Mouse (Mus musculus) heart, embryonic 15.5 days (tissue): ENCODE results near the gene Urad. TPM values are rescaled to one million over a fixed set of nuclear protein-coding genes. Genes with fewer than 3 reads are reported as not detected.

Source experiments
- ATAC-seq: fragments of 200-750 bp; cut with Nextera tagmentation; replicated peaks from 2 replicates; pipeline ENCODE4 v1.8.0; 2017; ENCODE audit warnings: low read depth, moderate TSS enrichment; ENCODE audit not compliant: insufficient number of reproducible peaks, insufficient read depth, low FRiP score
- H3K27ac ChIP-seq: fragments of 300-500 bp; sonication (generic); 2 replicates; pipeline ENCODE4 v1.5.1; 2015; ENCODE audit warnings: mild to moderate bottlenecking, inconsistent platforms
- H3K27me3 ChIP-seq: fragments of 300-500 bp; sonication (generic); 2 replicates; pipeline ENCODE4 v1.6.1; 2015; ENCODE audit warnings: inconsistent platforms
- H3K36me3 ChIP-seq: fragments of 300-500 bp; sonication (generic); 2 replicates; pipeline ENCODE4 v1.6.1; 2015; ENCODE audit warnings: mild to moderate bottlenecking, inconsistent platforms
- H3K4me1 ChIP-seq: fragments of 300-500 bp; sonication (generic); replicated peaks from 2 replicates; pipeline ENCODE4 v1.6.1; 2015; ENCODE audit warnings: inconsistent platforms
- H3K4me2 ChIP-seq: fragments of 300-500 bp; sonication (generic); 2 replicates; pipeline ENCODE4 v1.6.1; 2015; ENCODE audit warnings: inconsistent platforms, mild to moderate bottlenecking, moderate library complexity
- H3K4me3 ChIP-seq: fragments of 300-500 bp; sonication (generic); 2 replicates; pipeline ENCODE4 v1.5.1; 2015; ENCODE audit warnings: mild to moderate bottlenecking, inconsistent platforms
- H3K9ac ChIP-seq: fragments of 300-500 bp; sonication (generic); 2 replicates; pipeline ENCODE4 v1.6.1; 2015; ENCODE audit warnings: mild to moderate bottlenecking, inconsistent platforms
- H3K9me3 ChIP-seq: fragments of 300-500 bp; sonication (generic); replicated peaks from 2 replicates; pipeline ENCODE4 v1.6.1; 2016; ENCODE audit warnings: inconsistent platforms
- WGBS: fragments of 180-500 bp; shearing (Covaris S2); methylation state at CpG from one replicate; pipeline ENCODE4 v1.1.7; 2015; ENCODE audit warnings: mixed read lengths; 5-methylcytosine and 5-hydroxymethylcytosine counted together
- polyA plus RNA-seq: library from polyadenylated mRNA; unstranded; fragments of >200 nt; fragmentation: Nextera tagmentation; extraction: Ambion mirVana; gene quantifications from 2 replicates; pipeline ENCODE4 v1.2.1, GENCODE M21; 2015

Urad gene
- polyA plus RNA-seq, 1 experiment from 2014 or later, result not detected

- H3K36me3 ChIP-seq, result no peaks in the 10 kb centered on the region
- no peak within 1 kb of the TSS for H3K9ac ChIP-seq
- no peak within 1 kb of the TSS for H3K27ac ChIP-seq
- peaks cover 25% of the 10 kb centered on the region for H3K4me1 ChIP-seq
- peak within 1 kb of the TSS; percentile 31; the same call in 1 of the 2 replicates for H3K4me2 ChIP-seq
- WGBS, result under 1% methylated on average over 61 of the region's 63 CpGs
- peak within 1 kb of the TSS; percentile 18; the same call in 1 of the 2 replicates for H3K4me3 ChIP-seq
- H3K9me3 ChIP-seq, result no peaks in the 10 kb centered on the region
- ATAC-seq, result no peak
- H3K27me3 ChIP-seq, result peaks cover 100% of the 10 kb centered on the region
Measured at GRCm38 (mm10) chr5:147306638-147307397, 15.4 kb downstream of the Urad start, which contains the start of gene Cdx2. TSS of gene Cdx2 (minus strand) at chr5:147307270.

DNA sequence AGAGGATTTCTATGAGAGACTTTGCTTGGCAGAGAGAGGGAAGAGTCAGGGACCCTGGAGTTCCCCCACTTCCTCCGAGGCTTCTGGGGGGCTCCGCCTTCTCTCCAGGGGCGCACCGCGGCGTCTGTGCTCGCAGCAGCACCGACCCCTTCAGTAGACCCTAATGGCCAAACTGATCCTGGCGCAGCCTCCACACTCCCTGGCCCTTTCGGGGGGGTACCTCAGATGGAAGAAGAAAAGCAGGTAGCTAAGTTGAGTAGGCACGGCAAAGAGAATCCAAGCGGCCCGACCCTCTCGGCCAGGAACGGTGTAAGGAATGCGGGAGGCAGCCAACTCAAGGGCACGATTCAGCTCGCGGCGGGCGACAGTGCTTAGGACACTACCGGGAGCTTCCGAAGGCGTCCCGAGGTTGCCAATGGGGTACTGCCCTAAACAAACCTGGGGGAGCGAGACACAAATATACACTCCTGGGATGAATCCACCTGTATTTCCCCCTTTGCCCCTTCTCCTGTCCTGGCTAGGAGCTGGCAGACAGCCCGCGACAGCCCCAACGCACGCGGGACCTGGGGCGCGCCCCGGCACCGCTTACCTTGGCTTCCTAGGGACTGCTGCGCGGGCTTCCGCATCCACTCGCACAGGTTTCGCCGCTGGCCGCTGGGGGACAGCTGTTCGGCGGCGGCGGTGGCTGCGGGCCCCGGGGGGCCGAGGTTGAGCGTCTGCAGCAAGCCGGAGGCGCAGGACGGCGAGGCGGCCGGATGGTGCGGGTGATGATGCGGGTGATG lies 16.2 kb downstream of the Urad start:
- no peak overlapping the region for H3K27ac ChIP-seq
- H3K36me3 ChIP-seq, result no peaks in the 10 kb centered on the region
- H3K4me2 ChIP-seq, result peak overlapping the region; percentile 31; the same call in 1 of the 2 replicates
- peak overlapping the region; percentile 18; the same call in 1 of the 2 replicates for H3K4me3 ChIP-seq
- WGBS, result 1% methylated on average over 58 of the region's 58 CpGs
- no peak overlapping the region for H3K9ac ChIP-seq
- peaks cover 100% of the 10 kb centered on the region for H3K27me3 ChIP-seq
- peaks cover 25% of the 10 kb centered on the region for H3K4me1 ChIP-seq
- no peak for ATAC-seq
- H3K9me3 ChIP-seq, result no peaks in the 10 kb centered on the region

DNA sequence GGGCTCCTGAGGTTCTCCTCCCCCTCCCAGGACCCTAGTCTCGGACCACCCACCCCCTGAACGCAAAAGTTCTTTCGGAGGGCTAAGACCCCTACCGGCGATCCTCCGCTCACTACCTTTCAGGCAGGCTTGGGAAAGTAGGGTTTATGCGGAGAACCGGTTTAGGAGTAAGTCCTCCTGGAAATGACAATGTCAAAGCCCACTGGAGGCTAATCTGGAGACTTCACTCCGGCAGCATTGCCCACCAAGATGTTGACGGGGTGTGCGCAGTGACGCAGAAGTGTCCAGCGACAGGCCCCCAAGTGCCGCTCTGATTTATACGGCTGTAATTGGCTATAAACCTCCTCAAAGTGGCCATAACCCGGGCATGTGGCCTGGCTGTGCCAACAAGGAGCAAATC lies 17.1 kb downstream of the Urad start:
- H3K4me3 ChIP-seq, result peak overlapping the region; percentile 18; the same call in 1 of the 2 replicates

GRCm38 (mm10) chr5:147304276-147305155 lies 17.7 kb downstream of the Urad start:
- no peak for ATAC-seq
- Histone ChIP-seq H3K4me3 (0 out of 2 replicates have a peak overlapping the region, but pooled peaks have one; percentile 18), H3K36me3 (no peaks in the 10 kb centered on the region), H3K9ac (no peak overlapping the region), H3K4me2 (no peak overlapping the region), H3K9me3 (no peaks in the 10 kb centered on the region), H3K27me3 (peaks cover 100% of the 10 kb centered on the region), H3K4me1 (peaks cover 34% of the 10 kb centered on the region), H3K27ac (no peak overlapping the region)
- WGBS, result under 1% methylated on average over 54 of the region's 54 CpGs

More for the DNA sequence above, 17.1 kb downstream of the Urad start:
- H3K27me3 ChIP-seq, result peaks cover 100% of the 10 kb centered on the region
- H3K9me3 ChIP-seq, result no peaks in the 10 kb centered on the region
- no peak for ATAC-seq
- H3K27ac ChIP-seq, result no peak overlapping the region
- H3K4me1 ChIP-seq, result peaks cover 28% of the 10 kb centered on the region
- under 1% methylated on average over 16 of the region's 16 CpGs for WGBS
- no peak overlapping the region for H3K9ac ChIP-seq
- H3K36me3 ChIP-seq, result no peaks in the 10 kb centered on the region
- no peak overlapping the region for H3K4me2 ChIP-seq

DNA sequence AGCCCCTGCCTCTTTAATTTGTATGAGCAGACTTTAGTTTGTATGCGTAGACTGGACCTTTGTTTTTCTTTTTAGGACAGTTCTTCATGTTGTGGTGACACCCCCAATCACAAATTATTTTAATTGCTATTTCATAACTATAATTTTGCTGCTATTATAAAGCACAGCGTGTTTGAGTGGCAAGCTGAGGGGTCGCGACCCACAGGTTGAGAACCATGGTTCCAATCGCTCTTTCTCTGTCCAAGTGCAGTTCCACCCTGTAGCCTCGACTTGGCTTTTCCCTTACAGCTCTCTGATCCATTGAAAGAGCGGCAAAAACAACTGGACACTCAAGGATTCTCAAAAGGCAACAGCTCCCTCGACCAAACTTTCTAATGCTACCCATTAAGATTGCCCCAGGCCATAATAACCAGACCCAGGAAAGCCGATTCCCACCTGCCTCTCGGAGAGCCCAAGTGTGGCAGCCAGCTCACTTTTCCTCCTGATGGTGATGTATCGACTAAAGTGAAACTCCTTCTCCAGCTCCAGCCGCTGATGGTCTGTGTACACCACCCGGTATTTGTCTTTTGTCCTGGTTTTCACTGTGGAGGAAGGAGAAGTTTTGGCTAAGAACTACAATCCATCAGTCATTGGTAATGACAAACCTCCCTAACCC lies 19.4 kb downstream of the Urad start:
- Histone ChIP-seq H3K4me1 (peaks cover 38% of the 10 kb centered on the region), H3K9me3 (no peaks in the 10 kb centered on the region), H3K4me2 (no peak overlapping the region), H3K27ac (no peak overlapping the region), H3K9ac (no peak overlapping the region), H3K4me3 (no peak overlapping the region), H3K36me3 (no peaks in the 10 kb centered on the region), H3K27me3 (peaks cover 99% of the 10 kb centered on the region)
- 7% methylated on average over 13 of the region's 13 CpGs for WGBS
- ATAC-seq, result no peak

DNA sequence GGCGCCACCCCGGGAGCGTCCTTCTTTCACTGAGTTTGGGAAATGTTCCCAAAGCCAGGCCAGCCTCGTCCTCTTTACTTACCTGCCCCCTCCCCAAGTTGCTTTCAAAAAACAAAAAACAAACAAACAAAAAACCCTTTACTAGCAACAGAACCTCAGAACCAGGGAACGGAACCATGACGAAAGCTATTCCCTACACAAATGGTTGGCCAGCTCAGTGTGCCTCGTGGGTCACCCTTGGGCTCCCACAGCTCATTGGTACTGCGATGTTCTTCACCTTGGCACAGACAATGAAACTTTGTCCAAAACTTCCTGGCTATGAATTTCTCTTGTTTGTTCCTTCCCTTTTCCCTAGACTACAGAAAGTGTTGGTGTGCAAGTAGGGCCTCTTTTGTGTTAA lies 20.1 kb downstream of the Urad start:
- Histone ChIP-seq H3K27ac (no peak overlapping the region), H3K4me2 (no peak overlapping the region), H3K9me3 (no peaks in the 10 kb centered on the region), H3K36me3 (no peaks in the 10 kb centered on the region), H3K4me3 (no peak overlapping the region), H3K27me3 (peaks cover 99% of the 10 kb centered on the region), H3K4me1 (peaks cover 38% of the 10 kb centered on the region), H3K9ac (no peak overlapping the region)
- 7% methylated on average over 8 of the region's 8 CpGs for WGBS
- no peak for ATAC-seq

GRCm38 (mm10) chr5:147301781-147302070 lies 20.5 kb downstream of the Urad start:
- no peak for ATAC-seq

GRCm38 (mm10) chr5:147300917-147301780 lies 21.1 kb downstream of the Urad start:
- no peaks in the 10 kb centered on the region for H3K36me3 ChIP-seq
- H3K27ac ChIP-seq, result no peak overlapping the region
- 2% methylated on average over 21 of the region's 21 CpGs for WGBS
- peaks cover 99% of the 10 kb centered on the region for H3K27me3 ChIP-seq
- no peaks in the 10 kb centered on the region for H3K9me3 ChIP-seq
- H3K4me2 ChIP-seq, result no peak overlapping the region
- H3K9ac ChIP-seq, result no peak overlapping the region
- ATAC-seq, result no peak
- no peak overlapping the region for H3K4me3 ChIP-seq
- peaks cover 29% of the 10 kb centered on the region for H3K4me1 ChIP-seq

More at GRCm38 (mm10) chr5:147301781-147302070, 20.5 kb downstream of the Urad start:
- Histone ChIP-seq H3K36me3 (no peaks in the 10 kb centered on the region), H3K4me1 (peaks cover 35% of the 10 kb centered on the region), H3K27me3 (peaks cover 99% of the 10 kb centered on the region), H3K27ac (no peak overlapping the region), H3K9me3 (no peaks in the 10 kb centered on the region), H3K9ac (no peak overlapping the region), H3K4me3 (no peak overlapping the region), H3K4me2 (no peak overlapping the region)
- 3% methylated on average over 10 of the region's 10 CpGs for WGBS

DNA sequence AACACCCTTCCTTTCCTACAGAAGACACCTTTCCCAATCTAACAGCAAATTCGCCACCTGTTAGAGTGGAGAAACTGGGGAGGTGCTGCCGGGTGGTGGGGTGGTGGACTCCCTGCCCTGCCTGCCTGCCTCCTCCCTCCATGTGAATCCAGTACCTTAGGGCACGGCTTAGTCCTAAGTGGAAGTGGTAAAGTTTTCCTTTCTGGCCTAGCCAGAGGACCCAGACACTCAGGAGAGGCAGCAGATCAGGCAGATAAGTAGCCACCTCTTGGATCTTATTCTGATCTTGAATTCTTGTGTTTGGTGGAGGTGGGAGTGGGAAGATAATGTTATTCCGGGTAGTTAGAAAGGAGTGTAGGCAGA lies 22.3 kb downstream of the Urad start:
- H3K4me2 ChIP-seq, result peak overlapping the region; percentile 51
- peak overlapping the region; percentile 30 for H3K4me3 ChIP-seq
- WGBS, result 2% methylated on average over 4 of the region's 4 CpGs
- H3K36me3 ChIP-seq, result no peaks in the 10 kb centered on the region
- H3K9me3 ChIP-seq, result no peaks in the 10 kb centered on the region
- H3K4me1 ChIP-seq, result peaks cover 21% of the 10 kb centered on the region
- ATAC-seq, result no peak
- peaks cover 96% of the 10 kb centered on the region for H3K27me3 ChIP-seq
- no peak overlapping the region for H3K9ac ChIP-seq
- no peak overlapping the region for H3K27ac ChIP-seq
